Mouse (Mus musculus) thymus, adult 2 months (tissue): ENCODE measurements around the gene Ncaph.
A peak's percentile ranks its signal among the peaks of the same experiment; 100 is the strongest.

Experiments
- CTCF ChIP-seq: fragments of 200-500 bp; IDR thresholded peaks from 2 replicates; pipeline ENCODE4 v1.5.1; 2012; ENCODE audit warnings: mild to moderate bottlenecking, control low read depth, low read length, moderate library complexity, borderline replicate concordance; ENCODE audit not compliant: control insufficient read depth, poor library complexity, insufficient read depth; ENCODE audit errors: extremely low read depth
- POLR2A ChIP-seq: fragments of 200-500 bp; IDR thresholded peaks from 2 replicates; pipeline ENCODE4 v1.6.1; 2012; ENCODE audit warnings: mild to moderate bottlenecking, low read length, control low read depth, moderate library complexity; ENCODE audit not compliant: control insufficient read depth, poor library complexity, insufficient read depth; ENCODE audit errors: extremely low read depth

GRCm38 (mm10) chr2:127070435-127070841 is 63.3 kb downstream of the Ncaph start, which contains the start of gene Blvra:
- peak; percentile 68; the same call in 1 of the 2 replicates for TF ChIP-seq CTCF
- TF ChIP-seq POLR2A, result peak; percentile 85
